Mouse (Mus musculus) cerebellum, adult 18-20 months (tissue): ENCODE data around the gene Olfr1408.

ENCODE experiments used
- DNase-seq, 2 experiments: peaks; one replicate each; pipeline ENCODE4 v3.0.0; 2021

The Olfr1408 gene

GRCm38 (mm10) chr1:173137274-173137673 lies at the start of gene Olfr1408:
Gene Olfr1408 (minus strand): TSS chr1:173137374.
- DNase-seq, result no peak

- DNase-seq, result no peak
Measured at GRCm38 (mm10) chr1:173174154-173174842, 37.1 kb upstream of the Olfr1408 start.
